Mouse (Mus musculus) brain, embryonic 18.5 days (tissue): ENCODE results near the gene Gm7544.
"Not testable (repeated sequence)": the region's sequence is repeated elsewhere in the genome, so short reads cannot be mapped to it uniquely, and the experiment has no call there.

ENCODE experiments used
- DNase-seq: peaks from one replicate; pipeline ENCODE4 v3.0.0-alpha.2; 2012; ENCODE audit warnings: low read depth, low spot score

The Gm7544 gene

GRCm38 (mm10) chr1:82955913-82956312, at the start of gene Gm7544:
Gene Gm7544, minus strand, starts transcription at chr1:82956013.
- not testable (repeated sequence) for DNase-seq

- DNase-seq: not testable (repeated sequence)
Observed at GRCm38 (mm10) chr1:83000306-83000705, 44.5 kb upstream of the Gm7544 start, which contains the start of gene Gm47959. Gene Gm47959, plus strand, starts transcription at chr1:83000548.

GRCm38 (mm10) chr1:82993947-82994346, 38.1 kb upstream of the Gm7544 start:
- no peak for DNase-seq

- DNase-seq: no peak
Observed at GRCm38 (mm10) chr1:82992093-82992492, 36.3 kb upstream of the Gm7544 start.

- DNase-seq: no peak
Observed at GRCm38 (mm10) chr1:82991596-82991995, 35.8 kb upstream of the Gm7544 start.

- no peak for DNase-seq
Observed at GRCm38 (mm10) chr1:82991062-82991461, 35.2 kb upstream of the Gm7544 start.

GRCm38 (mm10) chr1:82987530-82988198, 31.9 kb upstream of the Gm7544 start:
- peak; percentile 51 for DNase-seq

GRCm38 (mm10) chr1:82986738-82987137, 30.9 kb upstream of the Gm7544 start:
- no peak for DNase-seq

- DNase-seq: no peak
Observed at GRCm38 (mm10) chr1:82977840-82978239, 22.0 kb upstream of the Gm7544 start.

GRCm38 (mm10) chr1:82975750-82976149, 19.9 kb upstream of the Gm7544 start:
- no peak for DNase-seq

- DNase-seq: no peak
Observed at GRCm38 (mm10) chr1:82974342-82974741, 18.5 kb upstream of the Gm7544 start.

GRCm38 (mm10) chr1:82973901-82974300, 18.1 kb upstream of the Gm7544 start:
- DNase-seq: no peak

GRCm38 (mm10) chr1:82973244-82973643, 17.4 kb upstream of the Gm7544 start:
- no peak for DNase-seq

- DNase-seq: no peak
Observed at GRCm38 (mm10) chr1:82972046-82972445, 16.2 kb upstream of the Gm7544 start.

- DNase-seq: no peak
Observed at GRCm38 (mm10) chr1:82966413-82966812, 10.6 kb upstream of the Gm7544 start.

- no peak for DNase-seq
Observed at GRCm38 (mm10) chr1:82959870-82960385, 4.1 kb upstream of the Gm7544 start, which contains the start of gene Gm47955. Gene Gm47955, plus strand, starts transcription at chr1:82960286.

GRCm38 (mm10) chr1:82948601-82949000, 7.2 kb downstream of the Gm7544 start:
- no peak for DNase-seq

GRCm38 (mm10) chr1:82946029-82946428, 9.8 kb downstream of the Gm7544 start:
- not testable (repeated sequence) for DNase-seq

GRCm38 (mm10) chr1:82943295-82943694, 12.5 kb downstream of the Gm7544 start, which contains the start of gene A030003K21Rik:
Gene A030003K21Rik, minus strand, starts transcription at chr1:82943388.
- not testable (repeated sequence) for DNase-seq

GRCm38 (mm10) chr1:82942505-82942904, 13.3 kb downstream of the Gm7544 start:
- not testable (repeated sequence) for DNase-seq

GRCm38 (mm10) chr1:82938666-82939065, 17.1 kb downstream of the Gm7544 start:
- DNase-seq: no peak

GRCm38 (mm10) chr1:82931326-82931725, 24.5 kb downstream of the Gm7544 start, which contains the start of gene Gm6217:
Gene Gm6217, minus strand, starts transcription at chr1:82931399.
- not testable (repeated sequence) for DNase-seq

GRCm38 (mm10) chr1:82930558-82930957, 25.3 kb downstream of the Gm7544 start:
- DNase-seq: not testable (repeated sequence)
